In genomic region chr12:83689087-83689432, GRCm38 (mm10) we compare ENCODE assay signal across 8 mouse cellular contexts. TPM values are rescaled to one million over a fixed set of nuclear protein-coding genes. Genes with fewer than 3 reads are reported as not detected.
DNase-seq lines count a peak whose midpoint lies in the region; ATAC-seq and TF ChIP-seq lines count a peak whose summit lies in the region.

No protein-coding gene starts in this region.

- H3K4me2 ChIP-seq in lung, postnatal 0 days (replicated peaks; ENCODE audit: low read depth, low read length), result peak overlapping the region; percentile 62
- peak overlapping the region; percentile 82 for H3K4me2 ChIP-seq in embryonic facial prominence, embryonic 14.5 days (ENCODE audit: low read depth, low read length)
- peak overlapping the region; percentile 71 for H3K4me2 ChIP-seq in intestine, postnatal 0 days (replicated peaks; ENCODE audit: low read depth)
- H3K4me2 ChIP-seq in neural tube, embryonic 13.5 days, result peak overlapping the region; percentile 80

- no peak for TF ChIP-seq CTCF in lung, postnatal 0 days (IDR thresholded peaks at IDR 0.05)
- TF ChIP-seq CTCF in intestine, postnatal 0 days (IDR thresholded peaks at IDR 0.05; ENCODE audit: low read depth), result no peak

- no peak for ATAC-seq in lung, postnatal 0 days
- ATAC-seq in embryonic facial prominence, embryonic 14.5 days (ENCODE audit: low read depth), result no peak
- ATAC-seq in intestine, postnatal 0 days, result no peak
- no peak for ATAC-seq in neural tube, embryonic 13.5 days (ENCODE audit: low read depth)

- no peaks in the 10 kb centered on the region for H3K36me3 ChIP-seq in lung, postnatal 0 days (ENCODE audit: insufficient read depth, low read length)
- H3K36me3 ChIP-seq in embryonic facial prominence, embryonic 14.5 days (ENCODE audit: control insufficient read depth, insufficient read depth, low read length), result peaks cover 9% of the 10 kb centered on the region
- H3K36me3 ChIP-seq in intestine, postnatal 0 days (ENCODE audit: control insufficient read depth, insufficient read depth), result no peaks in the 10 kb centered on the region
- peaks cover 7% of the 10 kb centered on the region; the same call in 1 of the 2 replicates for H3K36me3 ChIP-seq in neural tube, embryonic 13.5 days

- 13% methylated on average over 6 of the region's 6 CpGs for WGBS in lung, postnatal 0 days
- 24% methylated on average over 6 of the region's 6 CpGs for WGBS in embryonic facial prominence, embryonic 14.5 days
- WGBS in intestine, postnatal 0 days, result 12% methylated on average over 6 of the region's 6 CpGs
- WGBS in neural tube, embryonic 13.5 days, result 30% methylated on average over 6 of the region's 6 CpGs

- H3K27me3 ChIP-seq in lung, postnatal 0 days (replicated peaks; ENCODE audit: insufficient read depth, low read length), result no peaks in the 10 kb centered on the region
- no peaks in the 10 kb centered on the region for H3K27me3 ChIP-seq in embryonic facial prominence, embryonic 14.5 days (replicated peaks; ENCODE audit: control insufficient read depth, insufficient read depth, low read length)
- H3K27me3 ChIP-seq in intestine, postnatal 0 days (replicated peaks; ENCODE audit: control insufficient read depth, insufficient read depth, low read length), result no peaks in the 10 kb centered on the region
- H3K27me3 ChIP-seq in neural tube, embryonic 13.5 days, result no peaks in the 10 kb centered on the region

- H3K27ac ChIP-seq in lung, postnatal 0 days (ENCODE audit: low read length), result peak overlapping the region; percentile 95
- H3K27ac ChIP-seq in embryonic facial prominence, embryonic 14.5 days (replicated peaks; ENCODE audit: low read depth, low read length), result peak overlapping the region; percentile 86
- H3K27ac ChIP-seq in intestine, postnatal 0 days (ENCODE audit: low read depth, low read length), result peak overlapping the region; percentile 98
- H3K27ac ChIP-seq in neural tube, embryonic 13.5 days (replicated peaks), result peak overlapping the region; percentile 98; the same call in 1 of the 2 replicates

- no peak for TF ChIP-seq EP300 in lung, postnatal 0 days (IDR thresholded peaks at IDR 0.05)

- H3K9ac ChIP-seq in lung, postnatal 0 days (replicated peaks; ENCODE audit: low read depth), result peak overlapping the region; percentile 87
- peak overlapping the region; percentile 85 for H3K9ac ChIP-seq in embryonic facial prominence, embryonic 14.5 days (ENCODE audit: low read depth, low read length)
- peak overlapping the region; percentile 80 for H3K9ac ChIP-seq in intestine, postnatal 0 days (ENCODE audit: low read depth, low read length)
- H3K9ac ChIP-seq in neural tube, embryonic 13.5 days, result peak overlapping the region; percentile 90

- no peaks in the 10 kb centered on the region; the same call in 1 of the 2 replicates for H3K4me1 ChIP-seq in lung, postnatal 0 days (ENCODE audit: insufficient read depth, low read depth, low read length)
- H3K4me1 ChIP-seq in embryonic facial prominence, embryonic 14.5 days (ENCODE audit: control insufficient read depth, insufficient read depth, low read length), result peaks cover 13% of the 10 kb centered on the region
- H3K4me1 ChIP-seq in intestine, postnatal 0 days (replicated peaks; ENCODE audit: control insufficient read depth, insufficient read depth, low read length), result peaks cover 7% of the 10 kb centered on the region; the same call in 1 of the 2 replicates
- H3K4me1 ChIP-seq in neural tube, embryonic 13.5 days (replicated peaks), result peaks cover 35% of the 10 kb centered on the region

- H3K9me3 ChIP-seq in lung, postnatal 0 days (ENCODE audit: low read length), result no peaks in the 10 kb centered on the region
- no peaks in the 10 kb centered on the region for H3K9me3 ChIP-seq in embryonic facial prominence, embryonic 14.5 days (ENCODE audit: control insufficient read depth, low read length)
- H3K9me3 ChIP-seq in intestine, postnatal 0 days (ENCODE audit: control insufficient read depth), result no peaks in the 10 kb centered on the region
- no peaks in the 10 kb centered on the region for H3K9me3 ChIP-seq in neural tube, embryonic 13.5 days

- peak overlapping the region; percentile 92 for H3K4me3 ChIP-seq in lung, postnatal 0 days (ENCODE audit: low read depth, low read length)
- peak overlapping the region; percentile 92 for H3K4me3 ChIP-seq in embryonic facial prominence, embryonic 14.5 days (ENCODE audit: low read depth, low read length)
- peak overlapping the region; percentile 82 for H3K4me3 ChIP-seq in intestine, postnatal 0 days (ENCODE audit: low read depth, low read length)
- H3K4me3 ChIP-seq in neural tube, embryonic 13.5 days, result peak overlapping the region; percentile 98

- DNase-seq in lung, postnatal 0 days (ENCODE audit: low spot score), result peak; percentile 52
- no peak for DNase-seq in lung, postnatal 25 days (ENCODE audit: low spot score)
- no peak for DNase-seq in embryonic facial prominence, embryonic 14.5 days (ENCODE audit: low spot score)
- DNase-seq in right cerebral cortex, postnatal 4 days, result no peak
- DNase-seq in left cerebral cortex, adult 8-10 months (ENCODE audit: low spot score in 2 of 2), result no peak
- no peak for DNase-seq in layer of hippocampus, adult 9-11 months

RNA-seq across cellular contexts. Expression of gene Psen1, which starts 1.1 kb away (rescaled TPM):
- 39.7 and 40.6 TPM in 2 replicates for polyA plus RNA-seq in lung, postnatal 0 days (2015; fragmentation: Nextera tagmentation; extraction: Ambion mirVana)
- polyA plus RNA-seq in embryonic facial prominence, embryonic 14.5 days (2014; fragmentation: Nextera tagmentation; extraction: Ambion mirVana), result 69.1 and 69.4 TPM in 2 replicates
- polyA plus RNA-seq in intestine, postnatal 0 days (2015; fragmentation: Nextera tagmentation; extraction: Ambion mirVana), result 89.5 and 92.4 TPM in 2 replicates
- polyA plus RNA-seq in neural tube, embryonic 13.5 days (2015; fragmentation: Nextera tagmentation; extraction: Ambion mirVana), result 70.0 and 73.0 TPM in 2 replicates
- 10 to 100 TPM; 57.0 to 65.7 (median 63.1) TPM for total RNA-seq in left cerebral cortex, adult 8-10 months (2022)

RNA-seq across cellular contexts. Expression of gene Rbm25, which starts 58.0 kb away (rescaled TPM):
- 138 and 153 TPM in 2 replicates for polyA plus RNA-seq in lung, postnatal 0 days (2015; fragmentation: Nextera tagmentation; extraction: Ambion mirVana)
- 181 and 204 TPM in 2 replicates for polyA plus RNA-seq in embryonic facial prominence, embryonic 14.5 days (2014; fragmentation: Nextera tagmentation; extraction: Ambion mirVana)
- 133 and 142 TPM in 2 replicates for polyA plus RNA-seq in intestine, postnatal 0 days (2015; fragmentation: Nextera tagmentation; extraction: Ambion mirVana)
- polyA plus RNA-seq in neural tube, embryonic 13.5 days (2015; fragmentation: Nextera tagmentation; extraction: Ambion mirVana), result 273 and 280 TPM in 2 replicates
- total RNA-seq in left cerebral cortex, adult 8-10 months (2022), result 100 to 1,000 TPM; 113 to 124 (median 120) TPM
